Mouse (Mus musculus): Measurements from ENCODE around the gene Tmprss15. TPM values are rescaled to one million over a fixed set of nuclear protein-coding genes. Genes with fewer than 3 reads are reported as not detected.

Gene Tmprss15
- total RNA-seq, 2 experiments from 2014 or later: not detected

Other genes with a start within 250 kb of the Tmprss15 start
- under 1 TPM in 1 of 2 experiments, not detected in 1; 0.11 TPM for gene Chodl, start 160.1 kb downstream of the Tmprss15 start, total RNA-seq (2021)